Mouse (Mus musculus) MEL (cell line): ENCODE measurements at regions not wholly inside any gene's neighbourhood (a gene's known extent, or its start where the extent isn't known, plus 50 kb on each side); places are given as distances from the start of the nearest gene placed in this dataset.

Source experiments
- DNase-seq: peaks from one replicate; pipeline ENCODE4 v3.0.0; 2011; ENCODE audit warnings: low read depth, low spot score
- H3K27ac ChIP-seq: 2 replicates; pipeline ENCODE4 v1.5.1; 2012; ENCODE audit warnings: low read depth, mild to moderate bottlenecking, control low read depth, low read length, moderate library complexity; ENCODE audit not compliant: control insufficient read depth
- H3K27me3 ChIP-seq, 2 experiments: fragments of 150-350 bp in 1 of 2; sonication (generic) in 1 of 2; 2 replicates each; pipeline ENCODE4 v1.6.1; 2012; ENCODE audit warnings: low read length in 2 of 2, mild to moderate bottlenecking in 2 of 2, improper control_type of control experiment in 1 of 2, moderate library complexity in 1 of 2; ENCODE audit not compliant: insufficient read depth in 2 of 2, control insufficient read depth in 1 of 2
- H3K36me3 ChIP-seq, 2 experiments: 2 replicates each; pipeline ENCODE4 v1.6.1; 2012 to 2014; ENCODE audit warnings: low read length in 2 of 2, improper control_type of control experiment in 1 of 2, inconsistent platforms in 1 of 2, mild to moderate bottlenecking in 1 of 2; ENCODE audit not compliant: insufficient read depth in 2 of 2, control insufficient read depth in 1 of 2
- H3K4me1 ChIP-seq, 2 experiments: fragments of 150-350 bp in 1 of 2; sonication (generic) in 1 of 2; 2 replicates each; pipeline ENCODE4 v1.6.1; 2012; ENCODE audit warnings: low read length in 2 of 2, improper control_type of control experiment in 1 of 2, mild to moderate bottlenecking in 1 of 2; ENCODE audit not compliant: insufficient read depth in 2 of 2, control insufficient read depth in 1 of 2
- H3K4me3 ChIP-seq, 2 experiments: fragments of 150-350 bp in 1 of 2; sonication (generic) in 1 of 2; 2 replicates each; pipeline ENCODE4 v1.5.1; 2012; ENCODE audit warnings: low read depth in 2 of 2, low read length in 2 of 2, mild to moderate bottlenecking in 2 of 2, moderate library complexity in 2 of 2, control low read depth in 1 of 2, improper control_type of control experiment in 1 of 2; ENCODE audit not compliant: control insufficient read depth in 1 of 2, insufficient read depth in 1 of 2
- H3K79me2 ChIP-seq: 2 replicates; pipeline ENCODE4 v1.6.1; 2012; ENCODE audit warnings: mild to moderate bottlenecking, low read length, moderate library complexity; ENCODE audit not compliant: control insufficient read depth, poor library complexity, insufficient read depth
- H3K9ac ChIP-seq: 2 replicates; pipeline ENCODE4 v1.6.1; 2012; ENCODE audit warnings: low read depth, mild to moderate bottlenecking, control low read depth, low read length, moderate library complexity; ENCODE audit not compliant: control insufficient read depth, poor library complexity, severe bottlenecking
- H3K9me3 ChIP-seq: fragments of 150-350 bp; sonication (generic); replicated peaks from 2 replicates; pipeline ENCODE4 v1.6.1; 2012; ENCODE audit warnings: mild to moderate bottlenecking, low read length, improper control_type of control experiment, moderate library complexity; ENCODE audit not compliant: insufficient read depth
- CHD2 ChIP-seq: IDR thresholded peaks from 2 replicates; pipeline ENCODE4 v1.6.1; 2011; ENCODE audit warnings: low read length, improper control_type of control experiment
- E2F4 ChIP-seq: IDR thresholded peaks from 2 replicates; pipeline ENCODE4 v1.6.1; 2011; ENCODE audit warnings: low read depth, low read length, improper control_type of control experiment, borderline replicate concordance
- EP300 ChIP-seq, 2 experiments: IDR thresholded peaks; 2 replicates each; pipeline ENCODE4 v1.6.1; 2011; ENCODE audit warnings: improper control_type of control experiment in 2 of 2, low read length in 2 of 2, low read depth in 1 of 2, mild to moderate bottlenecking in 1 of 2
- ETS1 ChIP-seq: IDR thresholded peaks from 2 replicates; pipeline ENCODE4 v1.6.1; 2012; ENCODE audit warnings: low read depth, mild to moderate bottlenecking, inconsistent platforms, low read length, improper control_type of control experiment, moderate library complexity
- GATA1 ChIP-seq: IDR thresholded peaks from 2 replicates; pipeline ENCODE4 v1.6.1; 2011; ENCODE audit warnings: low read depth, low read length, improper control_type of control experiment
- MEF2A ChIP-seq: IDR thresholded peaks from 2 replicates; pipeline ENCODE4 v1.6.1; 2014; ENCODE audit warnings: low read depth, mild to moderate bottlenecking, inconsistent platforms, low read length, improper control_type of control experiment; ENCODE audit not compliant: poor library complexity, insufficient replicate concordance, severe bottlenecking; ENCODE audit errors: extremely low read depth
- MXI1 ChIP-seq: IDR thresholded peaks from 2 replicates; pipeline ENCODE4 v1.6.1; 2011; ENCODE audit warnings: mild to moderate bottlenecking, low read depth, low read length, improper control_type of control experiment
- MYB ChIP-seq: IDR thresholded peaks from 2 replicates; pipeline ENCODE4 v1.6.1; 2011; ENCODE audit warnings: mild to moderate bottlenecking, low read depth, low read length, improper control_type of control experiment
- MYC ChIP-seq: IDR thresholded peaks from 2 replicates; pipeline ENCODE4 v1.6.1; 2011; ENCODE audit warnings: low read depth, mild to moderate bottlenecking, low read length, improper control_type of control experiment, moderate library complexity
- NRF1 ChIP-seq: IDR thresholded peaks from 2 replicates; pipeline ENCODE4 v1.6.1; 2014; ENCODE audit warnings: low read depth, mild to moderate bottlenecking, inconsistent platforms, low read length, improper control_type of control experiment, moderate library complexity; ENCODE audit not compliant: poor library complexity, insufficient read depth, severe bottlenecking
- POLR2A ChIP-seq, 2 experiments: IDR thresholded peaks; 2 replicates each; pipeline ENCODE4 v1.6.1; 2011 to 2012; ENCODE audit warnings: low read length in 2 of 2, mild to moderate bottlenecking in 2 of 2, control low read depth in 1 of 2, improper control_type of control experiment in 1 of 2, low read depth in 1 of 2, moderate library complexity in 1 of 2; ENCODE audit not compliant: control insufficient read depth in 1 of 2, insufficient read depth in 1 of 2, poor library complexity in 1 of 2
- POLR2AphosphoS5 ChIP-seq: IDR thresholded peaks from 2 replicates; pipeline ENCODE4 v1.6.1; 2012; ENCODE audit warnings: low read depth, borderline replicate concordance, mild to moderate bottlenecking, inconsistent platforms, low read length, moderate library complexity, mixed read lengths
- RAD21 ChIP-seq: IDR thresholded peaks from 2 replicates; pipeline ENCODE4 v1.6.1; 2011; ENCODE audit warnings: mild to moderate bottlenecking, low read depth, low read length, improper control_type of control experiment
- SMC3 ChIP-seq: IDR thresholded peaks from 2 replicates; pipeline ENCODE4 v1.6.1; 2011; ENCODE audit warnings: low read depth, low read length, improper control_type of control experiment
- TAL1 ChIP-seq: IDR thresholded peaks from 2 replicates; pipeline ENCODE4 v1.6.1; 2012; ENCODE audit warnings: mild to moderate bottlenecking, inconsistent platforms, low read length, moderate library complexity, mixed read lengths
- TCF12 ChIP-seq: IDR thresholded peaks from 2 replicates; pipeline ENCODE4 v1.6.1; 2014; ENCODE audit warnings: low read depth, mild to moderate bottlenecking, inconsistent platforms, low read length, improper control_type of control experiment, moderate library complexity
- UBTF ChIP-seq: IDR thresholded peaks from 2 replicates; pipeline ENCODE4 v1.6.1; 2012; ENCODE audit warnings: low read depth, mild to moderate bottlenecking, inconsistent platforms, low read length, improper control_type of control experiment, moderate library complexity, borderline replicate concordance; ENCODE audit not compliant: insufficient read depth
- USF1 ChIP-seq: IDR thresholded peaks from 2 replicates; pipeline ENCODE4 v1.6.1; 2014; ENCODE audit warnings: low read depth, mild to moderate bottlenecking, inconsistent platforms, low read length, improper control_type of control experiment, moderate library complexity

DNA sequence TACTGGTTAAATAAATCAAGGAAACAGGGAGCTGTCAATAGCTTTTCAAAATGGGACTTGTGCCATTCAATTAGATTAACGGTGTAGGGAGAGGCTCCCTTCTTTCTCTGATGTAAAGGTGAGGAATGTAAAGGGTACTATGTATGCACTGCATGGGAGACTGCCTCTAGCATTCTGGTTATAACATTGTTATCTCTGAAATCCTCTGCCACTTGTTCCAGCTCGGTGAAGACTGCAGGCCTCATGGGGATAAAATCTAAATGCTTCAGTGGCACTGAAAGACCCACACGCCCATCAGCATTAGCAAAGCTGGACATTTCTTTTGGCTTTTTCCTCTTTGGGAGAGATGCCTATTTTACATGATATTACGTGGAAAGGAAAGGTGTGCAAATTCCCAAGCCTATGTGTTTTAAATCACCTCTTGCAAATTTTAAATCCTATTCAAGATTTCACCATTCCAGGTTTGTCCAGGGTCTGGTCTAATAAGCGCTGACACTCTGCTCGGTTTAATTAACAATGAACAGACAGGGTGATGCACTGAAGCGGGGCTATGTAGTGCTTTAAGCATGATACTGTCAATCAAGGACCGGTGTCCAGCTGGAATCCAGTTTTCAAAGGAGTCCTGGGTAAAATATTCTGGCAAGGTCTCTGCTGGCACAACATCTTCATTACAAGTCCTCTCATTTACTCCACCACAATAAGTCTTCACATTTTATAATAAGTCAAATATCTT, 479.8 kb upstream of the Gm5415 start:
- Histone ChIP-seq H3K4me3 (no peak overlapping the region), H3K4me1 (no peaks in the 10 kb centered on the region), H3K9me3 (no peaks in the 10 kb centered on the region), H3K36me3 (no peaks in the 10 kb centered on the region), H3K27ac (no peak overlapping the region), H3K27me3 (no peaks in the 10 kb centered on the region), H3K9ac (no peak overlapping the region), H3K79me2 (no peaks in the 10 kb centered on the region)
- DNase-seq: no peak
- TF ChIP-seq MXI1 (no peak), MYC (no peak), CHD2 (no peak), NRF1 (no peak)

DNA sequence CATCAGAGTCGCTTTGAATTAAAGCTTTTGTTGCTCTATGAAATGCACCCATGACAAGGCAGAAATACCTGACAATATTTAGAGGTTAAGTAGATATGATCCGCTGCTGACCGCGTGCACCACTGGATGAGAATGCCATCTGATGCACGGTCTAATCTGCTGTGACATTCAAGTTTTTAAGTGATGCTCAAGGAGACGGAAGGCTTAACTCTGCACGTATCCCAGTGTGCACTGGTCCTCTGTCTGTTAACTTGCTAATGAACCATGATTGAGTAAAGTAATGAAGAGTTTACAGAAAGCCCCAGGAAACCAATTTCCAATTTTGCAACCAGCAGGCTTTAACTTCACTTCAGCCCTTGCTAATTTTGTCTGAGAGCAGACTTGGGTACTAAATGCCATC, 478.3 kb upstream of the Gm5415 start:
- no peaks in the 10 kb centered on the region for H3K79me2 ChIP-seq
- no peak overlapping the region for H3K9ac ChIP-seq
- H3K4me3 ChIP-seq: no peak overlapping the region
- H3K4me1 ChIP-seq: no peaks in the 10 kb centered on the region
- no peaks in the 10 kb centered on the region for H3K36me3 ChIP-seq
- H3K9me3 ChIP-seq: no peaks in the 10 kb centered on the region
- no peaks in the 10 kb centered on the region for H3K27me3 ChIP-seq
- TF ChIP-seq UBTF: no peak
- no peak for TF ChIP-seq MYC
- no peak for TF ChIP-seq POLR2A (IDR thresholded peaks at IDR 0.05; ENCODE audit: control insufficient read depth in 1 of 2, insufficient read depth in 1 of 2, low read depth in 1 of 2, low read length in 2 of 2, poor library complexity in 1 of 2)
- no peak for TF ChIP-seq RAD21
- TF ChIP-seq MYB: no peak
- TF ChIP-seq NRF1: no peak
- TF ChIP-seq ETS1: no peak
- TF ChIP-seq TAL1: no peak
- TF ChIP-seq CHD2: no peak
- TF ChIP-seq GATA1: no peak
- TF ChIP-seq E2F4: no peak
- no peak for TF ChIP-seq SMC3
- TF ChIP-seq USF1: no peak
- TF ChIP-seq MXI1: no peak
- no peak for TF ChIP-seq TCF12
- no peak for TF ChIP-seq MEF2A
- no peak for TF ChIP-seq POLR2AphosphoS5
- no peak for TF ChIP-seq EP300 (IDR thresholded peaks at IDR 0.05; ENCODE audit: low read depth in 1 of 2, low read length in 2 of 2)
- no peak for DNase-seq
- no peak overlapping the region for H3K27ac ChIP-seq
